Mouse (Mus musculus): ENCODE measurements around the gene Calhm3. TPM values are rescaled to one million over a fixed set of nuclear protein-coding genes. Genes with fewer than 3 reads are reported as not detected.
"Not testable (repeated sequence)": the region's sequence is repeated elsewhere in the genome, so short reads cannot be mapped to it uniquely, and the experiment has no call there.

Gene Calhm3
- total RNA-seq, 2 experiments from 2014 or later = not detected

GRCm38 (mm10) chr19:47168793-47169412 is 11.3 kb upstream of the Calhm3 start:
- ATAC-seq (replicated peaks; ENCODE audit: low FRiP score, low TSS enrichment, poor library complexity, severe bottlenecking) = peak; percentile 87

GRCm38 (mm10) chr19:47168223-47168622 is 10.7 kb upstream of the Calhm3 start:
- ATAC-seq (replicated peaks; ENCODE audit: low FRiP score, low TSS enrichment, poor library complexity, severe bottlenecking) = peak; percentile 81

- no peak for ATAC-seq (replicated peaks; ENCODE audit: low FRiP score, low TSS enrichment, poor library complexity, severe bottlenecking)
Observed at GRCm38 (mm10) chr19:47167617-47168214, 10.2 kb upstream of the Calhm3 start.

- no peak for ATAC-seq (replicated peaks; ENCODE audit: low FRiP score, low TSS enrichment, poor library complexity, severe bottlenecking)
Observed at GRCm38 (mm10) chr19:47166758-47167157, 9.2 kb upstream of the Calhm3 start.

GRCm38 (mm10) chr19:47163176-47163744 is 5.7 kb upstream of the Calhm3 start:
- ATAC-seq (replicated peaks; ENCODE audit: low FRiP score, low TSS enrichment, poor library complexity, severe bottlenecking) = no peak

GRCm38 (mm10) chr19:47161669-47162068 is 4.1 kb upstream of the Calhm3 start:
- no peak for ATAC-seq (replicated peaks; ENCODE audit: low FRiP score, low TSS enrichment, poor library complexity, severe bottlenecking)

- no peak for ATAC-seq (replicated peaks; ENCODE audit: low FRiP score, low TSS enrichment, poor library complexity, severe bottlenecking)
Observed at GRCm38 (mm10) chr19:47153767-47154166, 3.8 kb downstream of the Calhm3 start.

- ATAC-seq (replicated peaks; ENCODE audit: low FRiP score, low TSS enrichment, poor library complexity, severe bottlenecking) = peak; percentile 44; the same call in 1 of the 2 replicates
Observed at GRCm38 (mm10) chr19:47152062-47152369, 5.5 kb downstream of the Calhm3 start.

- ATAC-seq (replicated peaks; ENCODE audit: low FRiP score, low TSS enrichment, poor library complexity, severe bottlenecking) = no peak
Observed at GRCm38 (mm10) chr19:47151332-47152061, 6.1 kb downstream of the Calhm3 start.

- no peak for ATAC-seq (replicated peaks; ENCODE audit: low FRiP score, low TSS enrichment, poor library complexity, severe bottlenecking)
Observed at GRCm38 (mm10) chr19:47149854-47150253, 7.7 kb downstream of the Calhm3 start.

GRCm38 (mm10) chr19:47148267-47148847 is 9.2 kb downstream of the Calhm3 start:
- ATAC-seq (replicated peaks; ENCODE audit: low FRiP score, low TSS enrichment, poor library complexity, severe bottlenecking) = no peak

- ATAC-seq (replicated peaks; ENCODE audit: low FRiP score, low TSS enrichment, poor library complexity, severe bottlenecking) = no peak
Observed at GRCm38 (mm10) chr19:47144154-47144553, 13.4 kb downstream of the Calhm3 start, which contains the start of gene Calhm1. Calhm1 (minus strand) TSS chr19:47144254.

GRCm38 (mm10) chr19:47142438-47142837 is 15.1 kb downstream of the Calhm3 start:
- ATAC-seq (replicated peaks; ENCODE audit: low FRiP score, low TSS enrichment, poor library complexity, severe bottlenecking) = no peak

- ATAC-seq (replicated peaks; ENCODE audit: low FRiP score, low TSS enrichment, poor library complexity, severe bottlenecking) = not testable (repeated sequence)
Observed at GRCm38 (mm10) chr19:47139611-47140010, 18.0 kb downstream of the Calhm3 start.

GRCm38 (mm10) chr19:47137771-47138421 is 19.7 kb downstream of the Calhm3 start, which contains the start of gene Calhm2:
Calhm2 (minus strand) TSS chr19:47138294.
- no peak for ATAC-seq (replicated peaks; ENCODE audit: low FRiP score, low TSS enrichment, poor library complexity, severe bottlenecking)

GRCm38 (mm10) chr19:47137051-47137581 is 20.4 kb downstream of the Calhm3 start:
- peak; percentile 53 for ATAC-seq (replicated peaks; ENCODE audit: low FRiP score, low TSS enrichment, poor library complexity, severe bottlenecking)

GRCm38 (mm10) chr19:47136170-47136569 is 21.4 kb downstream of the Calhm3 start:
- no peak for ATAC-seq (replicated peaks; ENCODE audit: low FRiP score, low TSS enrichment, poor library complexity, severe bottlenecking)

GRCm38 (mm10) chr19:47135568-47135967 is 22.0 kb downstream of the Calhm3 start:
- no peak for ATAC-seq (replicated peaks; ENCODE audit: low FRiP score, low TSS enrichment, poor library complexity, severe bottlenecking)

- ATAC-seq (replicated peaks; ENCODE audit: low FRiP score, low TSS enrichment, poor library complexity, severe bottlenecking) = peak; percentile 34
Observed at GRCm38 (mm10) chr19:47133161-47133560, 24.4 kb downstream of the Calhm3 start.
